Mouse (Mus musculus) liver, embryonic 15.5 days (tissue): ENCODE measurements at regions not wholly inside any gene's neighbourhood (a gene's known extent, or its start where the extent isn't known, plus 50 kb on each side); places are given as distances from the start of the nearest gene placed in this dataset.

Experiments used
- ATAC-seq: fragments of 200-750 bp; cut with Nextera tagmentation; 2 replicates; pipeline ENCODE4 v1.8.0; 2017; ENCODE audit warnings: moderate number of reproducible peaks, mild to moderate bottlenecking, moderate library complexity; ENCODE audit not compliant: insufficient read depth
- H3K27ac ChIP-seq: fragments of 300-500 bp; sonication (generic); replicated peaks from 2 replicates; pipeline ENCODE4 v1.5.1; 2015; ENCODE audit warnings: mild to moderate bottlenecking, inconsistent platforms
- H3K27me3 ChIP-seq: fragments of 300-500 bp; sonication (generic); 2 replicates; pipeline ENCODE4 v1.6.1; 2015; ENCODE audit warnings: mild to moderate bottlenecking, inconsistent platforms
- H3K36me3 ChIP-seq: fragments of 300-500 bp; sonication (generic); replicated peaks from 2 replicates; pipeline ENCODE4 v1.6.1; 2015; ENCODE audit warnings: moderate library complexity, mild to moderate bottlenecking, inconsistent platforms
- H3K4me1 ChIP-seq: fragments of 300-500 bp; sonication (generic); replicated peaks from 2 replicates; pipeline ENCODE4 v1.6.1; 2015; ENCODE audit warnings: inconsistent platforms
- H3K4me2 ChIP-seq: fragments of 300-500 bp; sonication (generic); 2 replicates; pipeline ENCODE4 v1.6.1; 2015; ENCODE audit warnings: moderate library complexity, mild to moderate bottlenecking, inconsistent platforms
- H3K4me3 ChIP-seq: fragments of 300-500 bp; sonication (generic); replicated peaks from 2 replicates; pipeline ENCODE4 v1.5.1; 2015; ENCODE audit warnings: mild to moderate bottlenecking, inconsistent platforms
- H3K9ac ChIP-seq: fragments of 300-500 bp; sonication (generic); 2 replicates; pipeline ENCODE4 v1.6.1; 2015; ENCODE audit warnings: moderate library complexity, mild to moderate bottlenecking, inconsistent platforms
- H3K9me3 ChIP-seq: fragments of 300-500 bp; sonication (generic); replicated peaks from 2 replicates; pipeline ENCODE4 v1.6.1; 2016; ENCODE audit warnings: inconsistent platforms
- WGBS: fragments of 180-500 bp; shearing (Covaris S2); methylation state at CpG from one replicate; pipeline ENCODE4 v1.1.7; 2015; ENCODE audit warnings: mixed read lengths; ENCODE audit not compliant: insufficient replicate concordance; 5-methylcytosine and 5-hydroxymethylcytosine counted together

DNA sequence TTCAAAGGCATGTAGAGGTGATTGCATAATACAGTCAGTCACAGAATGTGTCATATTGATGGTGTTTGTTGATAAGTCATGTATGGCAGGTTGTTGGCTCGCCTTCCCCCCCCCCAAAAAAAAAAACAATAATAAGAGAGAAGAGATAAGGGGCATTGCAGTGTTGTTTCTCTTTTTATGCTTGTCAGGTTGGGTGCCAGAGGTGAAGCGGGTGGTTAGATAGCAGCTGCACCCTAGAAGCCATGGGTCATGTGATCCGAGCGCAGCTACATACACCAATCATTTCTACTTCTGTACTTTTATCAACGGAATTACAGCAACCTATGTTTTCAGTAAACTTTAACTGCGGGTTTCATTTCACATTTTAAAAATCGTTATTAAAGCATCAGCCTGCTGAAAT lies 94.5 kb downstream of the 1700020N01Rik start:
- WGBS, result 56% methylated on average over 7 of the region's 7 CpGs
- ATAC-seq, result no peak

DNA sequence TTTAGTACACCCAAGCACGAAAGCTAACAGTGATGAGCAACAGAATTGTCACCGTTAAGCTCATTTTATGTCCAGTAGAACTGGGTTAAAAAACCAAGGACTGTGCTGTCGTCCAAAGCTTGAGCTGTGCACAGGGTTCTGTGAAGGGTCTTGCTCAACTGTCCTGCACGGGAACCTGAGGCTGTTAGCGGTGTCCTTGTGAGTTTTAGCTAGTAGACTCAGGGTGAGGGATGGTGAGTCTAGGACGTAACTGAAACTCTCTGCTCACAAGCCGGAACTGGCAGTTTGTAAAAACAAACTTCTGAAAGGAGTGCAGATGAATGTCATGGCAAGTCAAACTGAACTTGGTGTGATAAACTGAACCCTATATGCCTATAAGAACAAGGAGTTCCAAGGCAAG lies 95.6 kb downstream of the 1700020N01Rik start:
- no peak for ATAC-seq
- H3K36me3 ChIP-seq, result no peaks in the 10 kb centered on the region
- H3K4me2 ChIP-seq, result no peak overlapping the region
- no peaks in the 10 kb centered on the region for H3K9me3 ChIP-seq
- H3K27me3 ChIP-seq, result no peaks in the 10 kb centered on the region
- no peak overlapping the region for H3K27ac ChIP-seq
- 49% methylated on average over 7 of the region's 7 CpGs for WGBS
- H3K9ac ChIP-seq, result no peak overlapping the region
- H3K4me1 ChIP-seq, result peaks cover 10% of the 10 kb centered on the region; the same call in 1 of the 2 replicates
- H3K4me3 ChIP-seq, result no peak overlapping the region

More for the DNA sequence above, 94.5 kb downstream of the 1700020N01Rik start:
- Histone ChIP-seq H3K9me3 (no peaks in the 10 kb centered on the region), H3K27ac (no peak overlapping the region), H3K4me2 (no peak overlapping the region), H3K36me3 (no peaks in the 10 kb centered on the region), H3K9ac (no peak overlapping the region), H3K4me1 (peaks cover 10% of the 10 kb centered on the region; the same call in 1 of the 2 replicates), H3K27me3 (no peaks in the 10 kb centered on the region), H3K4me3 (no peak overlapping the region)

DNA sequence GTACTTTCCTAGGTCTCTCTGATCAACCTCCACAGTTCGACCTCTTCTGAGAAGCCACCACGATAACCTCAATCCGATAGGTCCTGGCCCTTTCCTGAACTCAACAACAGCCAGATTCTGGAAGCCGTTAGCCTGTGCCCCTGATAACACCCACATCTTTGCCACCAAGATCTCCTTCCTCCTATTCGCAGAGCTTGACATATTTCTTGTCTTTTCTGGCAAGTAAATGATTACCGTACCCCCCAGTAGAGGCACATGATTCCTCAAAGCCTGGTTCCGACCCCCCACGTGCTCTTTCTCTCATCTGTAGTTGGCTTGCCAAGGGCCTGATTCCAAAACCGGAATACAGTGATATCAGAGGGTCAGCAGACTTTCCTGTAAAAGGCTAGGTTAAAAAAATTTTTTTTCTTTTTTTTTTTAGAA lies 96.9 kb downstream of the 1700020N01Rik start:
- no peak overlapping the region for H3K4me2 ChIP-seq
- H3K27me3 ChIP-seq, result no peaks in the 10 kb centered on the region
- H3K36me3 ChIP-seq, result no peaks in the 10 kb centered on the region
- no peaks in the 10 kb centered on the region for H3K9me3 ChIP-seq
- peaks cover 8% of the 10 kb centered on the region; the same call in 1 of the 2 replicates for H3K4me1 ChIP-seq
- ATAC-seq, result no peak
- 13% methylated on average over 9 of the region's 9 CpGs for WGBS
- no peak overlapping the region for H3K4me3 ChIP-seq
- H3K9ac ChIP-seq, result no peak overlapping the region
- H3K27ac ChIP-seq, result no peak overlapping the region

DNA sequence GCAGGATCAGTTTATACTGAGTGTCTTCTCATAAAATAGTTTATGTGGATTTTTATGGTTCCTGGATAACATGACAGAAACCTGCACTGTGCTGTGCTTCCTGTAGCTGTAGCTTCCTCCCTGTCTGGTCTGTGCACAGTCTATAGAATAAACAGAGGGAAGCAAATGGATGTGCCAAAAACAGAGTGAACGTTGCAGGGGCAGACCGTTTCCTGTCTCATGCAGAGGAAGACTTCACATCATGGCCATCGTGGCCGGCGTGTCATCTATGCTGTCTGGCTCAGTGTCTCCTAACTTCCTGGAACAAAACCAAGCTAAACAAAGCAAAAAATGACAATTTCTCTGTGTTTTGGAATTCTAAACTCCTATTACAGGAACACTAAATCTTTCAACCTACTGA lies 102.2 kb downstream of the 1700020N01Rik start:
- Histone ChIP-seq H3K27ac (no peak overlapping the region), H3K4me1 (no peaks in the 10 kb centered on the region), H3K27me3 (no peaks in the 10 kb centered on the region), H3K36me3 (no peaks in the 10 kb centered on the region), H3K9ac (no peak overlapping the region), H3K9me3 (no peaks in the 10 kb centered on the region), H3K4me3 (no peak overlapping the region), H3K4me2 (no peak overlapping the region)
- WGBS, result 14% methylated on average over 5 of the region's 5 CpGs
- no peak for ATAC-seq

DNA sequence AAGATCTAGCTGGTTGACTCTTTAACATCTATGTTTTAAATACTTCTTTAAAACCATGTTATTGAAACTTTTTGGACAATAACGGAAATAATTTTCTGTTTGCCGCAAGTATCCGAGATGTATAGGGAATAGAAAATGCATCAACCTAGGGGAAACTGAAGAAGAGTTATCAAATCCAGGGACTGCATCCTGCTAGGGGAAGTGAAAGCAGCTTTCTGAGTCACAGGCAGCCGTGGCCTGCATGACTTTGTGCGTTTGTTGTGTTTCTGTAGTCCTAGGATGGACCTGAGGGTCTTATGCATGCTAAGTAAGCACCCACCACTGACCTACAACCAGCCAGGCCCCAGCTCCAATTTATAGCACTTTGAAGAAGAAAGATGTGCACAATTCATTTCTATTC lies 103.7 kb downstream of the 1700020N01Rik start:
- no peaks in the 10 kb centered on the region for H3K36me3 ChIP-seq
- WGBS, result 61% methylated on average over 5 of the region's 5 CpGs
- no peak overlapping the region for H3K9ac ChIP-seq
- no peak for ATAC-seq
- no peak overlapping the region for H3K4me2 ChIP-seq
- H3K9me3 ChIP-seq, result no peaks in the 10 kb centered on the region
- no peaks in the 10 kb centered on the region for H3K27me3 ChIP-seq
- H3K4me3 ChIP-seq, result no peak overlapping the region
- H3K27ac ChIP-seq, result no peak overlapping the region
- no peaks in the 10 kb centered on the region for H3K4me1 ChIP-seq

DNA sequence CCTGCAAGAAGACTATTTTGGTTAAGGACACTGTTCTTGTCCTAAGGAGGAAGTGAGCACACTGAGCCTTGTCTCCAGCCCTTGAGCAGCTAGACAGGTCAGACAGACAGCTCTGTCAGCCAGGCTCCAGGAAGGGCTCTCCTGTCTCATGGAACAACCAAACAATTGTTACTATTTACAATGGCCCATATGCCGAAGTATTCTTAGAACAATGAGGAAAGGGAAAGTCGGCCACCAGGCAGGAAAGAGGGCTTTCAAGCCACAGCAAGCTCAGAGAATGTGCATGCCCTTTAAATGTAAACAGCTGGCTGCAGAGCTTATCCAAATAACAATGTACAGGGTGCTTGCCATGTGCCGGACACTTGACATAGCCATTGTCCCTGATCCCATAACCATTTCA lies 108.6 kb downstream of the 1700020N01Rik start:
- Histone ChIP-seq H3K27me3 (no peaks in the 10 kb centered on the region), H3K4me3 (no peak overlapping the region), H3K4me2 (no peak overlapping the region), H3K9me3 (no peaks in the 10 kb centered on the region), H3K27ac (no peak overlapping the region), H3K9ac (no peak overlapping the region), H3K4me1 (no peaks in the 10 kb centered on the region), H3K36me3 (no peaks in the 10 kb centered on the region)
- no peak for ATAC-seq
- 30% methylated on average over 3 of the region's 3 CpGs for WGBS

DNA sequence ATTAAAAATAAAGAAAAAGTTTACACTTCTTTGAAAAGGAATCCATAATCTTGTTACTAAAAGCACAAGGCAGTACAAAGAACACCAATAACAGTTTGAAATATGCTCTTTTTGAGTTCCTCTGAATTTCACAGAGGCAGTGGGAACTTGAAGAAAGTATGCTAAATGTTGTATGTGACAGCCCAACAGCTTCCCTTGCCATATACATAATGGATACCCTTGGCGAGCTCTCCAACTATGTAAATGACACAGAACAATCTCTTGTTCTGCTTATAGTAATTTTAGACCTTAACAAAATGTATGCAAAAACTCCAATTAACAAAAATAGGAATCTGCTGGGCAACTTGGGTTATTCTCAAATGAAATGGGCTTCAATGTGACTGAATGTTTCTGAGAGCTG lies 109.2 kb downstream of the 1700020N01Rik start:
- ATAC-seq, result no peak
- H3K9ac ChIP-seq, result no peak overlapping the region
- H3K27ac ChIP-seq, result no peak overlapping the region
- no peak overlapping the region for H3K4me3 ChIP-seq
- 43% methylated on average over 1 of the region's 1 CpGs for WGBS
- no peak overlapping the region for H3K4me2 ChIP-seq
- no peaks in the 10 kb centered on the region for H3K27me3 ChIP-seq
- no peaks in the 10 kb centered on the region for H3K9me3 ChIP-seq
- H3K36me3 ChIP-seq, result no peaks in the 10 kb centered on the region
- no peaks in the 10 kb centered on the region for H3K4me1 ChIP-seq

DNA sequence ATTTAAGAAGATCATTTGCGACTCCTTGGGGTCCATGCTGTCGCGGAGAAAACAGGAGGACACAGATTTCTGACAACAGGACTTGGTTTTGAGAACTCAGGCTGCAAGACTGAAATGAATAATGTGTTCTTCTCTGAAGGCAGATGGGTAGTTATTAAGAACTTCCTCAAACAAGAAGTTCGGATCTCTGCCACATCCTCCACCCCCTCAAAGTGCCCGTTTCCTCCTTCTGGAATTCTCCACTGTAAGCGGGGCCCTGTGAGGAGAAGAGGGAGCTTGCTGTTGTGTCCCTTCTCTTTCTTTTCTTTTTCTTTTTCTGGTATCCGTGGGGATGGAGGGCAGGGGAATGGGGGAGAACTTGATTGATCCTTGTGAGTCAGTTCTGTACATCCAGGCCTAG lies 118.9 kb downstream of the 1700020N01Rik start:
- ATAC-seq, result no peak
- no peak overlapping the region for H3K9ac ChIP-seq
- no peak overlapping the region for H3K4me2 ChIP-seq
- no peak overlapping the region for H3K4me3 ChIP-seq
- H3K9me3 ChIP-seq, result no peaks in the 10 kb centered on the region
- no peaks in the 10 kb centered on the region for H3K4me1 ChIP-seq
- no peaks in the 10 kb centered on the region for H3K36me3 ChIP-seq
- H3K27me3 ChIP-seq, result no peaks in the 10 kb centered on the region
- H3K27ac ChIP-seq, result no peak overlapping the region
- WGBS, result 41% methylated on average over 7 of the region's 7 CpGs

DNA sequence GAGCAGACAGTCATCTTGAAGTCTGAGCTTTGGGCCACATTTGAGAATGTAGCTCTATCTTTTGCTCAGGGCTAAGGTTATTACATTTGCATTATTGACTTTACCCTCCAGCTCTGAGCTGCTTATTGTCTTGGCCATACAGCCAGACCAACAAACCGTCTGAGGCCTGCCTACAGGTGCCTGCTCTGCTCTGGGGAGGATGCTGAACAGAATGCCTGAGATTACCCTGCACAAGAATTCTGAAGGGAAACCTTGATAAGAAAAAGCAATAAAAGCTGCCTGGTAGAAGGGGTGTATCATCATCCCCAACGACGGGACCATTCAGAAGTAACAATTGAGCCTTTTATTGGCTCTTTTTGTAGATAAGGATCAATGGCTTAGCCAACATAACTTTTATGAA lies 119.9 kb downstream of the 1700020N01Rik start:
- H3K4me1 ChIP-seq, result no peaks in the 10 kb centered on the region
- no peaks in the 10 kb centered on the region for H3K27me3 ChIP-seq
- WGBS, result 48% methylated on average over 3 of the region's 3 CpGs
- H3K4me3 ChIP-seq, result no peak overlapping the region
- H3K4me2 ChIP-seq, result no peak overlapping the region
- H3K9me3 ChIP-seq, result no peaks in the 10 kb centered on the region
- no peaks in the 10 kb centered on the region for H3K36me3 ChIP-seq
- ATAC-seq, result no peak
- no peak overlapping the region for H3K27ac ChIP-seq
- H3K9ac ChIP-seq, result no peak overlapping the region

DNA sequence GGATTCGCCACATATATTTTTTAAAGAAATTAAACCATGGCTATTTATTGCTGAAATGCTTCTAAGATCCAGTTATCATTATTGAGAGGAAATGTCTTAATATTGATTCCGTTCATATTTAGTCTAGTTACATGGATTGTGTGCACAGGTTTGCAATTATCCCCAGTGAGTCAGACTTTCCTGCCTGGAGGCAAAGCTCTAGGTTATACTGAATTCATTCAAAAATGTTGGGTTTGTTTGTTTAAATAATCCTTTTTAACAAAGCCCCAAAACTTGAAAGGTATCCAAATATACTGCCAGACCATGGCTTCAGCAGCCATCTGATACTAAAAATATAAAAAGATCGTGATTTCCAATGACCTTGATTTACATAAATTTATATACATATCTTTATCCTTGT lies 122.5 kb downstream of the 1700020N01Rik start:
- no peak overlapping the region for H3K4me2 ChIP-seq
- 63% methylated on average over 3 of the region's 3 CpGs for WGBS
- no peaks in the 10 kb centered on the region for H3K4me1 ChIP-seq
- H3K36me3 ChIP-seq, result no peaks in the 10 kb centered on the region
- ATAC-seq, result no peak
- H3K9me3 ChIP-seq, result no peaks in the 10 kb centered on the region
- no peaks in the 10 kb centered on the region for H3K27me3 ChIP-seq
- H3K9ac ChIP-seq, result no peak overlapping the region
- H3K27ac ChIP-seq, result no peak overlapping the region
- H3K4me3 ChIP-seq, result no peak overlapping the region

DNA sequence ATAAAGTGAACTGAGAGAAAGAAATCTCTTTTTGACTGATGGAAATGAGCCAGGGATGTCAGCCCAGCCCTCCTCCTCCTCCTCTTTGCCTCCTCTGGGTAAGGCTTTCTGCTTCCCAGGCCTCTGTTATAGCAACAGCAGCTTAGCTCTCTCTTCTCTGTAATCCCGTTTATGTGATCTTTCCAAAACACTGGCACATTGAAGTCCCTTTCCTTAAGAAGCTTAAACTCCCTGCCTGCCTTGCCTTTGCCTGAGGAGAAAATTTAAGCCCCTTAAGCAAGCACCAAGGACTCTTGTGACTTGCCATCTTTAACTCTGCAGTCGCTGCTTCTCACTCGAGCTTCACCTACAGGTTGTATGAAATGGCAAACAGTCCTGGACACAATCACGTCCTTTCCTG lies 125.2 kb downstream of the 1700020N01Rik start:
- ATAC-seq, result no peak
- no peak overlapping the region for H3K4me3 ChIP-seq
- WGBS, result 51% methylated on average over 4 of the region's 4 CpGs
- H3K4me2 ChIP-seq, result no peak overlapping the region
- no peak overlapping the region for H3K9ac ChIP-seq
- H3K4me1 ChIP-seq, result no peaks in the 10 kb centered on the region
- H3K27ac ChIP-seq, result no peak overlapping the region
- H3K27me3 ChIP-seq, result no peaks in the 10 kb centered on the region
- no peaks in the 10 kb centered on the region for H3K36me3 ChIP-seq
- no peaks in the 10 kb centered on the region for H3K9me3 ChIP-seq

DNA sequence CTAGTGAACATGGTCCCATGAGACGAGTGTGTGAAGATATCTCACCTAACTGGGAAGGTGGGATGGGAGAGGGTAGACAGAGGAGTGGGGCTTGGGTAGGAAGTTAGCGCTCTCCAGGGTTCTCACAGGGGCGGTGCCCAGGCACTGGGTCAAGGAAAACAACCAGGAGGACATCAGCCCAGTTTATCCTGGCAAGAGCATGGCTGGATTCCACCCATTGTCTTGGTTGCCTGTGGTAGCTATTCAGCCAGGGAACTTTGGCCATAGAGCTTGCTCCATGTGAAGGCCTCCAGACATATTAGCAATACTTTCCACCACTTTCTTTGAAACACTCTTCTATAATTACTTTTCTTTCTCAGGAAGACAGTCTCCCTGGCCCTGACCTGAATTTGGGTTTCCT lies 131.4 kb downstream of the 1700020N01Rik start:
- no peak for ATAC-seq
- 67% methylated on average over 3 of the region's 3 CpGs for WGBS
- Histone ChIP-seq H3K27ac (no peak overlapping the region), H3K36me3 (no peaks in the 10 kb centered on the region), H3K4me1 (no peaks in the 10 kb centered on the region), H3K4me3 (no peak overlapping the region), H3K9ac (no peak overlapping the region), H3K4me2 (no peak overlapping the region), H3K27me3 (no peaks in the 10 kb centered on the region), H3K9me3 (no peaks in the 10 kb centered on the region)
